Mouse (Mus musculus) neutrophil, adult 83 days (primary cell): Measurements from ENCODE around the gene Jmjd7. TPM values are rescaled to one million over a fixed set of nuclear protein-coding genes. Genes with fewer than 3 reads are reported as not detected.

Experiments used
- total RNA-seq, 2 experiments: library from RNA; stranded (reverse); gene quantifications; one replicate each; pipeline ENCODE4 v1.2.4; 2023

Gene Jmjd7
- 1 to 10 TPM; 4.8 to 6.8 TPM for total RNA-seq

DNA sequence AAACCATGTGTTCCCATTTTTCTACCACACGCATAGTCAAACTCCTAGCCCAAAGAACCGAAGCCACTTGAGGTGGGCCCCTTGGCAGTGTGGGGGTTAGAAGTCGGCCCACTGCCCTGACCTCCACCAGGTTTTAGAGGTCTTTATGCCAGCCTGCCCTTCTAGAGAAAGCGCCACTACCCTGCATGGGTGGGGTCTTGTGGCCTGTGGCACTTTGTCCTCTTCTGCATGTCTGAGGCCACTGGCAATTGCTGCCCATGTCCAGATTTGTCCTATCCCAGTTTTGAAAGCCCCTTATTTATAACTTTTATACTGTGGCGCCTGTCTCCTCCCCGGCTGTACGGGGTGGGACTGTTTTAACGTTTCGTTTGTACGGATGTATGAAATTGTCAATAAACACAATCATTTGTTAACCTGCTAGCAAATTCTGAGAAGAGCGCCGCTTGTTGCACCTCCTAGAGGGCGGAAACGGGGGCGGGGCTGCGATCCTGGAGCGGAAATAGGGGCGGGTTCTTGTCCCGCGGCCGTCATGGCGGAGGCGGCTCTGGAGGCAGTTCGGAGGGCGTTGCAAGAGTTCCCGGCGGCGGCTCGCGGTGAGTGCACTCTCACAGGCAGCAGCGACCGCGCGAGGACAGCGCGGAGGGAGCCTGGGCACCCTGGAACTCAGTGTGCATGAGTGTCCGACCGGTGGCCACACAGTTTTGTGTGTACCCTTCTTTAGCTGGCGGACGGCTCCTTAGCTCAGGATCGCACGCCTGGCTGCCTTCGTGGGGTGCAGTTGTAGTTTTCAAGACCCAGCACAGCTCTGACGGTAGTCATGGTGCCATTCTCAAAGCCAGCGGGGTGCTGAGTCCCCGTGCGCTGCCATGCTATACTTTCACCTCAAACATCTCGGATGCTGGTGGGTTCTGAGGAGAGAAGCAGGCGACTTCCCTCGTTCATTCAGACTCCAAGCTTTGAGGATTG, at the start of gene Jmjd7, which contains the start of gene Gm28042:
TSS of gene Jmjd7 (plus strand) at position 500 of the 966 bp plus-strand sequence.
TSS of gene Gm28042 (plus strand) at position 510 of the 966 bp plus-strand sequence.

DNA sequence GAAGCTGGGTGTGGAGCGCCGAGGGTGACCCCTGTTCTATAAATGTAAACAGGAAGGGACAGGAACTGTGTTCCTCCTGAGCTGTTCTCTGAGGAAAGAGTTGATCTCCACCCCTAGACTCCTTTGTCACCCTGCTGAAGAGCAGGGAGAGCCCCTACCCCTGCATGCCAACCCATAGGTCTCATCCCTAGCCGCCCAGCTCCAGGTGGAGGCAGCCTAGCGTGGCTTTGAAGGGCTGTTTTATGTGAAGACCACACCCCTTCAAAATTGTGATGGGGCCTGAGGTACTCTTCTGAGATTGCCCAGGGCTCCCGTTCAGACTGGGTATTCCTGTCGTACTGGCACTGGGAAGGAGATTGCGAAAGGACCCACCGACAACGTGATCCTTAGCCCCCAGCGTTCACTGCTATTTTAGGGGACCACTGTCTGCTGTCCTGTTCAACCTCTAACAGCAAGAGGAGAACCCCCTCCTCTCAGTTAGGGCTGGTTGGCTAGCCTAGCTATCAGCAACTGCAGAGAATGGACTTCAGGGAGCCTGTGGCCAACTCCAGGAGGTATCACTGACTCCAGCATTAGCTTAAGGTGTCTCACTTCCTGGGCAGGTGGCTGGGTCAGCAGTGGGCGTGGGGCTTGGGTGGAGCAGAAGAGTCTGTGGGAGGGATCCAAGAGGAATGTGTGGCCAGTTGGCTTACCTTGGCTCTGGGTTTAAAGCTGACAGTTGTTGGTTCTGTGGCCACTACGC, 5.6 kb downstream of the Jmjd7 start, which contains the start of gene Pla2g4b:
TSS of gene Pla2g4b (plus strand) at position 692 of the 742 bp plus-strand sequence.

Other genes starting within 250 kb of the Jmjd7 start
- 10 to 100 TPM in 1 of 2 experiments, 1 to 10 TPM in 1; 8.4 to 12.4 TPM for gene Rpap1, start 239.9 kb upstream of the Jmjd7 start, total RNA-seq
- under 1 TPM; 0.15 to 0.22 TPM for gene Tyro3, start 229.8 kb upstream of the Jmjd7 start, total RNA-seq
- 10 to 100 TPM; 31.3 to 40.0 TPM for gene Mga, start 130.3 kb upstream of the Jmjd7 start, total RNA-seq
- gene Mapkbp1, start 54.8 kb upstream of the Jmjd7 start, total RNA-seq: 1 to 10 TPM; 6.4 to 7.3 TPM
- gene Gm28042, start within 50 bp of the Jmjd7 start, total RNA-seq: 1 to 10 TPM; 1.1 to 1.6 TPM
- 1 to 10 TPM in 1 of 2 experiments, under 1 TPM in 1; 0.48 to 1.9 TPM for gene Pla2g4b, start 5.9 kb downstream of the Jmjd7 start, total RNA-seq
- 10 to 100 TPM; 56.7 to 59.3 TPM for gene Ehd4, start 127.1 kb downstream of the Jmjd7 start, total RNA-seq
- gene Pla2g4e, start 217.9 kb downstream of the Jmjd7 start, total RNA-seq: not detected